Mouse (Mus musculus): Measurements from ENCODE around the gene Rbms2. TPM values are rescaled to one million over a fixed set of nuclear protein-coding genes. Genes with fewer than 3 reads are reported as not detected.
"Not testable (repeated sequence)": the region's sequence is repeated elsewhere in the genome, so short reads cannot be mapped to it uniquely, and the experiment has no call there.

Gene Rbms2
- polyA plus RNA-seq (2016; fragmentation: Nextera tagmentation; extraction: Ambion mirVana): 32.5 and 38.6 TPM in 2 replicates

- Histone ChIP-seq H3K27me3 (ENCODE audit: insufficient read depth, poor library complexity, severe bottlenecking) (no peaks in the 10 kb centered on the region), H3K9me3 (no peaks in the 10 kb centered on the region), H3K36me3 (no peaks in the 10 kb centered on the region), H3K4me1 (peaks cover 16% of the 10 kb centered on the region), H3K4me3 (peak within 1 kb of the TSS; percentile 51), H3K27ac (peak within 1 kb of the TSS; percentile 87)
- 0% methylated on average over 6 of the region's 6 CpGs for WGBS
- no peak for DNase-seq (ENCODE audit: low spot score)
Measured at GRCm38 (mm10) chr10:128179989-128180388, at the start of gene Rbms2. Gene Rbms2 (minus strand): TSS chr10:128180297.

- no peaks in the 10 kb centered on the region for H3K36me3 ChIP-seq
- no peaks in the 10 kb centered on the region for H3K27me3 ChIP-seq (ENCODE audit: insufficient read depth, poor library complexity, severe bottlenecking)
- 87% methylated on average over 8 of the region's 8 CpGs for WGBS
- no peak for DNase-seq (ENCODE audit: low spot score)
- no peak overlapping the region for H3K27ac ChIP-seq
- H3K9me3 ChIP-seq: no peaks in the 10 kb centered on the region
- H3K4me1 ChIP-seq: peaks cover 30% of the 10 kb centered on the region
- no peak overlapping the region for H3K4me3 ChIP-seq
Measured at GRCm38 (mm10) chr10:128228009-128228408, 47.9 kb upstream of the Rbms2 start.

- Histone ChIP-seq H3K4me3 (no peak overlapping the region), H3K9me3 (no peaks in the 10 kb centered on the region), H3K36me3 (no peaks in the 10 kb centered on the region), H3K27me3 (ENCODE audit: insufficient read depth, poor library complexity, severe bottlenecking) (no peaks in the 10 kb centered on the region), H3K4me1 (peaks cover 26% of the 10 kb centered on the region), H3K27ac (no peak overlapping the region)
- no peak for DNase-seq (ENCODE audit: low spot score)
- 84% methylated on average over 9 of the region's 9 CpGs for WGBS
Measured at GRCm38 (mm10) chr10:128227592-128227991, 47.5 kb upstream of the Rbms2 start.

GRCm38 (mm10) chr10:128225538-128225937, 45.4 kb upstream of the Rbms2 start, which contains the start of gene Mip:
Gene Mip (plus strand): TSS chr10:128225838.
- WGBS: 56% methylated on average over 4 of the region's 4 CpGs
- H3K27ac ChIP-seq: peak within 1 kb of the TSS; percentile 56; the same call in 1 of the 2 replicates
- H3K4me3 ChIP-seq: 0 out of 2 replicates have a peak within 1 kb of the TSS, but pooled peaks have one; percentile 8

GRCm38 (mm10) chr10:128225064-128225463, 45.0 kb upstream of the Rbms2 start:
- 51% methylated on average over 5 of the region's 5 CpGs for WGBS
- H3K27ac ChIP-seq: no peak overlapping the region
- H3K9me3 ChIP-seq: no peaks in the 10 kb centered on the region
- H3K4me1 ChIP-seq: peaks cover 20% of the 10 kb centered on the region
- H3K27me3 ChIP-seq (ENCODE audit: insufficient read depth, poor library complexity, severe bottlenecking): no peaks in the 10 kb centered on the region
- 0 out of 2 replicates have a peak overlapping the region, but pooled peaks have one; percentile 8 for H3K4me3 ChIP-seq
- DNase-seq (ENCODE audit: low spot score): no peak
- H3K36me3 ChIP-seq: no peaks in the 10 kb centered on the region

More at GRCm38 (mm10) chr10:128225538-128225937, 45.4 kb upstream of the Rbms2 start, which contains the start of gene Mip:
- H3K4me1 ChIP-seq: peaks cover 21% of the 10 kb centered on the region
- no peak for DNase-seq (ENCODE audit: low spot score)
- H3K27me3 ChIP-seq (ENCODE audit: insufficient read depth, poor library complexity, severe bottlenecking): no peaks in the 10 kb centered on the region
- no peaks in the 10 kb centered on the region for H3K9me3 ChIP-seq
- H3K36me3 ChIP-seq: no peaks in the 10 kb centered on the region

- no peaks in the 10 kb centered on the region for H3K36me3 ChIP-seq
- DNase-seq (ENCODE audit: low spot score): no peak
- WGBS: 57% methylated on average over 16 of the region's 16 CpGs
- H3K9me3 ChIP-seq: no peaks in the 10 kb centered on the region
- no peak overlapping the region for H3K27ac ChIP-seq
- H3K4me3 ChIP-seq: no peak overlapping the region
- no peaks in the 10 kb centered on the region for H3K27me3 ChIP-seq (ENCODE audit: insufficient read depth, poor library complexity, severe bottlenecking)
- H3K4me1 ChIP-seq: peaks cover 20% of the 10 kb centered on the region
Measured at GRCm38 (mm10) chr10:128221533-128222286, 41.6 kb upstream of the Rbms2 start.

- no peak for DNase-seq (ENCODE audit: low spot score)
- 93% methylated on average over 18 of the region's 18 CpGs for WGBS
- H3K4me3 ChIP-seq: no peak overlapping the region
- H3K27me3 ChIP-seq (ENCODE audit: insufficient read depth, poor library complexity, severe bottlenecking): peaks cover 14% of the 10 kb centered on the region
- peaks cover 3% of the 10 kb centered on the region; the same call in 1 of the 2 replicates for H3K4me1 ChIP-seq
- H3K36me3 ChIP-seq: no peaks in the 10 kb centered on the region
- H3K9me3 ChIP-seq: no peaks in the 10 kb centered on the region
- no peak overlapping the region for H3K27ac ChIP-seq
Measured at GRCm38 (mm10) chr10:128218387-128219117, 38.5 kb upstream of the Rbms2 start.

- DNase-seq (ENCODE audit: low spot score): no peak
- Histone ChIP-seq H3K27me3 (ENCODE audit: insufficient read depth, poor library complexity, severe bottlenecking) (peaks cover 17% of the 10 kb centered on the region), H3K27ac (no peak overlapping the region), H3K4me1 (peaks cover 16% of the 10 kb centered on the region), H3K36me3 (no peaks in the 10 kb centered on the region), H3K9me3 (no peaks in the 10 kb centered on the region), H3K4me3 (no peak overlapping the region)
- WGBS: 87% methylated on average over 5 of the region's 5 CpGs
Measured at GRCm38 (mm10) chr10:128214981-128215380, 34.9 kb upstream of the Rbms2 start.

- H3K36me3 ChIP-seq; H3K9me3 ChIP-seq; DNase-seq (ENCODE audit: low spot score); H3K27ac ChIP-seq; H3K4me3 ChIP-seq: not testable (repeated sequence)
- WGBS: 83% methylated on average over 4 of the region's 4 CpGs
- H3K4me1 ChIP-seq: peaks cover 16% of the 10 kb centered on the region
- H3K27me3 ChIP-seq (ENCODE audit: insufficient read depth, poor library complexity, severe bottlenecking): peaks cover 17% of the 10 kb centered on the region
Measured at GRCm38 (mm10) chr10:128214112-128214511, 34.0 kb upstream of the Rbms2 start.

GRCm38 (mm10) chr10:128212871-128213323, 32.8 kb upstream of the Rbms2 start:
- Histone ChIP-seq H3K36me3 (peaks cover 9% of the 10 kb centered on the region; the same call in 1 of the 2 replicates), H3K4me1 (peaks cover 16% of the 10 kb centered on the region), H3K27me3 (ENCODE audit: insufficient read depth, poor library complexity, severe bottlenecking) (peaks cover 17% of the 10 kb centered on the region), H3K9me3 (no peaks in the 10 kb centered on the region), H3K27ac (peak overlapping the region; percentile 71), H3K4me3 (peak overlapping the region; percentile 55)
- 2% methylated on average over 18 of the region's 18 CpGs for WGBS
- peak; percentile 82 for DNase-seq (ENCODE audit: low spot score)

- peaks cover 16% of the 10 kb centered on the region for H3K4me1 ChIP-seq
- H3K36me3 ChIP-seq: peaks cover 11% of the 10 kb centered on the region; the same call in 1 of the 2 replicates
- DNase-seq (ENCODE audit: low spot score): no peak
- H3K27me3 ChIP-seq (ENCODE audit: insufficient read depth, poor library complexity, severe bottlenecking): peaks cover 17% of the 10 kb centered on the region
- H3K9me3 ChIP-seq: no peaks in the 10 kb centered on the region
- peak overlapping the region; percentile 84 for H3K4me3 ChIP-seq
- peak overlapping the region; percentile 86 for H3K27ac ChIP-seq
- 44% methylated on average over 6 of the region's 6 CpGs for WGBS
Measured at GRCm38 (mm10) chr10:128212148-128212547, 32.1 kb upstream of the Rbms2 start.

GRCm38 (mm10) chr10:128211390-128212108, 31.5 kb upstream of the Rbms2 start, which contains the start of gene Spryd4:
Gene Spryd4 (minus strand): TSS chr10:128211807.
- peak; percentile 96 for DNase-seq (ENCODE audit: low spot score)
- Histone ChIP-seq H3K9me3 (no peaks in the 10 kb centered on the region), H3K36me3 (peaks cover 15% of the 10 kb centered on the region; the same call in 1 of the 2 replicates), H3K4me1 (peaks cover 16% of the 10 kb centered on the region), H3K4me3 (peak within 1 kb of the TSS; percentile 84), H3K27me3 (ENCODE audit: insufficient read depth, poor library complexity, severe bottlenecking) (peaks cover 17% of the 10 kb centered on the region), H3K27ac (peak within 1 kb of the TSS; percentile 86)
- under 1% methylated on average over 30 of the region's 30 CpGs for WGBS

Measured in heart, embryonic 10.5 days (tissue).